Mouse (Mus musculus) layer of hippocampus, adult 9-10 months (tissue): ENCODE data around the gene Gm773.
"Not testable (repeated sequence)": the region's sequence is repeated elsewhere in the genome, so short reads cannot be mapped to it uniquely, and the experiment has no call there.

ENCODE experiments used
- DNase-seq: peaks from one replicate; pipeline ENCODE4 v3.0.0; 2022; ENCODE audit warnings: low spot score

Gene Gm773

DNA sequence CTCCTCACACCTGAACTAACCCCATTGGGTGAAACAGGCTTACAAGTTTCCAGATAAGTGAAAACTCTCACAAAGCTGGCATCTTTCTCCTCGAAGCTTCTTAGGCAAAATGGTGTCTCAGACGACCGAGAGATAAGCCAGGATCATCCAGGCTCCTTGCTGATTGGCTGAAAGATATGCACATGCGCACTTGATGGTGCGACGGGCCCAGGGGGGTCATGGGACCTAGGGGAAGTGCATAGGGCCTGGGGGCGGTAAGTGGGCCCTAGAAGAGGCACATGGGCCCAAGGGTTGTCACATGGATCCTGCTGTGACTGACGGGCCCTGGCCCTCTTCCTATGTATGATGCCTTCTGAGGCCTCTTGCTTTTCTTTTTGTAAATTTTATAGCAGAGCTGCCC lies at the start of gene Gm773:
Gm773 (minus strand) TSS at position 111 of the 400 bp plus-strand sequence.
- DNase-seq, result no peak

DNA sequence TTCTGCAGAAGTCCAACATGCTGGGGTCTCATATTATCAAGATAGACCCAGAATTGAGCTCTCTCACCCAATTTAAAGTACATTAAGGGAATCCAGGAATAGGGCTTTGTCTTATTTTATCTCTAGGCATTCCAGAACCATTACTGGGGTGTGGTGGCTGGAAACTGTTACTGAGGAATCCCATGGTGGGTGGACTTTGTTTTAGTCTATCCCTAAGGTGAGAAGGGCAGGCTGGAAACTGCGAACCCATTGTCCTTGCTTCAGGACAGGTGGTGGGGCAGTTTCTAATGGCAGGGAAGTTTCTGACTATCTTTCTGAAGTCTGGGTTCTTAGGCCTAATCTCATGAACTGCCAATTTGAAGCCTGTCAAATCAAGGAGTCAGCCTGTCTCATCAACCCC lies 26.2 kb downstream of the Gm773 start:
- DNase-seq, result not testable (repeated sequence)

GRCm38 (mm10) chrX:56151396-56151795 lies 61.3 kb downstream of the Gm773 start:
- DNase-seq, result no peak
